Mouse (Mus musculus) intestine, embryonic 16.5 days (tissue): ENCODE results near the gene Tnfrsf19. TPM values are rescaled to one million over a fixed set of nuclear protein-coding genes. Genes with fewer than 3 reads are reported as not detected.

Source experiments
- ATAC-seq: fragments of 200-750 bp; cut with Nextera tagmentation; 2 replicates; pipeline ENCODE4 v1.8.0; 2017; ENCODE audit warnings: moderate TSS enrichment, moderate library complexity
- H3K27ac ChIP-seq: fragments of 300-500 bp; sonication (generic); 2 replicates; pipeline ENCODE4 v1.5.1; 2014; ENCODE audit warnings: mild to moderate bottlenecking, low read length
- H3K27me3 ChIP-seq: fragments of 300-500 bp; sonication (generic); replicated peaks from 2 replicates; pipeline ENCODE4 v1.6.1; 2014; ENCODE audit warnings: low read length, control low read depth, mixed read lengths; ENCODE audit not compliant: control insufficient read depth, insufficient read depth
- H3K36me3 ChIP-seq: fragments of 300-500 bp; sonication (generic); 2 replicates; pipeline ENCODE4 v1.6.1; 2014; ENCODE audit warnings: low read length, control low read depth; ENCODE audit not compliant: control insufficient read depth, insufficient read depth
- H3K4me1 ChIP-seq: fragments of 300-500 bp; sonication (generic); 2 replicates; pipeline ENCODE4 v1.6.1; 2014; ENCODE audit warnings: low read length, control low read depth, mixed read lengths; ENCODE audit not compliant: control insufficient read depth, insufficient read depth
- H3K4me2 ChIP-seq: fragments of 300-500 bp; sonication (generic); 2 replicates; pipeline ENCODE4 v1.6.1; 2014; ENCODE audit warnings: low read depth, low read length, control low read depth
- H3K4me3 ChIP-seq: fragments of 300-500 bp; sonication (generic); 2 replicates; pipeline ENCODE4 v1.5.1; 2014; ENCODE audit warnings: mild to moderate bottlenecking, low read length
- H3K9ac ChIP-seq: fragments of 300-500 bp; sonication (generic); 2 replicates; pipeline ENCODE4 v1.6.1; 2014; ENCODE audit warnings: low read depth, low read length
- H3K9me3 ChIP-seq: fragments of 300-500 bp; sonication (generic); 2 replicates; pipeline ENCODE4 v1.6.1; 2016; ENCODE audit warnings: low read length, control low read depth; ENCODE audit not compliant: control insufficient read depth
- WGBS: fragments of 180-500 bp; shearing (Covaris S2); extraction: QIAGEN DNeasy Blood & Tissue Kit; methylation state at CpG from one replicate; pipeline ENCODE4 v1.1.7; 2014; 5-methylcytosine and 5-hydroxymethylcytosine counted together
- polyA plus RNA-seq: library from polyadenylated mRNA; unstranded; fragments of >200 nt; fragmentation: Nextera tagmentation; extraction: Ambion mirVana; gene quantifications from 2 replicates; pipeline ENCODE4 v1.2.1, GENCODE M21; 2015

Gene Tnfrsf19
- polyA plus RNA-seq, 1 experiment from 2014 or later = 11.5 TPM

GRCm38 (mm10) chr14:61005127-61005837 lies 41.0 kb downstream of the Tnfrsf19 start:
- ATAC-seq = no peak
- no peaks in the 10 kb centered on the region for H3K9me3 ChIP-seq
- no peak overlapping the region for H3K4me3 ChIP-seq
- no peak overlapping the region for H3K27ac ChIP-seq
- H3K27me3 ChIP-seq = no peaks in the 10 kb centered on the region
- no peaks in the 10 kb centered on the region for H3K36me3 ChIP-seq
- WGBS = 63% methylated on average over 17 of the region's 17 CpGs
- no peak overlapping the region for H3K9ac ChIP-seq
- no peak overlapping the region for H3K4me2 ChIP-seq
- no peaks in the 10 kb centered on the region for H3K4me1 ChIP-seq

DNA sequence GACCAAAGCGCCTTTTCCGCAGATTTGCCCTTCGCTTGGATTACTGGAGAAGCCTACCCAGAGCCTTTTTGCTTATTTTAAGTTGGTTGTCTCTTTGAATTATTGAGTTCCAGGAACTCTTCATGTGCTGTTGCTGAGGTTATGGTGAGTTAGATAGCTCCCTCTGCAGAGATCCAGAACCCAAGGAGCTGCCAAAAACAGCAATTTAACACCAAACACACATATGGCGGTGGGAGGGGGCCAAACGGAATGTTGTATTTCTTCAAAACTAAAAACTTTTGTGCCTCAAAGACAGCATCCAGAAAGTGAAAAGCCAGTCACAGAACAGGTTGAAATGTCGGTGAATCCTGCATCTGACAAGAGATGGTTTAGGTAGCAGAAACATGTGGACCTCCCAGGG lies 42.6 kb downstream of the Tnfrsf19 start:
- no peaks in the 10 kb centered on the region for H3K36me3 ChIP-seq
- no peaks in the 10 kb centered on the region for H3K27me3 ChIP-seq
- H3K4me3 ChIP-seq = no peak overlapping the region
- H3K27ac ChIP-seq = no peak overlapping the region
- 85% methylated on average over 6 of the region's 6 CpGs for WGBS
- no peak overlapping the region for H3K4me2 ChIP-seq
- no peak for ATAC-seq
- no peak overlapping the region for H3K9ac ChIP-seq
- no peaks in the 10 kb centered on the region for H3K4me1 ChIP-seq
- no peaks in the 10 kb centered on the region for H3K9me3 ChIP-seq

- Histone ChIP-seq H3K4me3 (no peak overlapping the region), H3K27ac (peak overlapping the region; percentile 51), H3K4me1 (no peaks in the 10 kb centered on the region), H3K27me3 (no peaks in the 10 kb centered on the region), H3K36me3 (no peaks in the 10 kb centered on the region), H3K9me3 (no peaks in the 10 kb centered on the region), H3K4me2 (no peak overlapping the region), H3K9ac (no peak overlapping the region)
- 85% methylated on average over 5 of the region's 5 CpGs for WGBS
- peak; percentile 75 for ATAC-seq
Observed at GRCm38 (mm10) chr14:61000072-61000471, 46.2 kb downstream of the Tnfrsf19 start.

DNA sequence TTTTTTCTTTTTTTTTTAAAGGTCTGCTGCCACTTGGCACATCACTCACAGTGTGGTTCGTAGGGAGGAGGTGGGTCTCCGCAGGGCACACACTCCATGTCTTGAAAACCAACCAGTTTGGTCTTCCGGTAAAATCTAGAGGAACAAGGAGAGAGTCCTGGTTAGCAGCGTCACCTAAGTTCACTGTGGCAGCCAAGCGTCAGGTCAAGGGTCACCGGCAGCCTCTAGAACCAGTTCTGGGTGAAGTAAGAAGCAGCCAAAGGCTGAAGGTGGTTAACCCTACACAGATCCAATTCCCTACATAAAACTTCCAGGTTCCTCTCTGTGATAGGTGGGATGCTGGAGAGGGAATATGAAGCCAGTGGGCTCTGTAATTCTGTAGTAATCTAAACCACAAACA lies 49.7 kb downstream of the Tnfrsf19 start:
- WGBS = 83% methylated on average over 6 of the region's 6 CpGs
- Histone ChIP-seq H3K27me3 (no peaks in the 10 kb centered on the region), H3K4me3 (no peak overlapping the region), H3K36me3 (no peaks in the 10 kb centered on the region), H3K4me2 (no peak overlapping the region), H3K9me3 (no peaks in the 10 kb centered on the region), H3K4me1 (peaks cover 4% of the 10 kb centered on the region; the same call in 1 of the 2 replicates), H3K9ac (no peak overlapping the region), H3K27ac (no peak overlapping the region)
- ATAC-seq = no peak

DNA sequence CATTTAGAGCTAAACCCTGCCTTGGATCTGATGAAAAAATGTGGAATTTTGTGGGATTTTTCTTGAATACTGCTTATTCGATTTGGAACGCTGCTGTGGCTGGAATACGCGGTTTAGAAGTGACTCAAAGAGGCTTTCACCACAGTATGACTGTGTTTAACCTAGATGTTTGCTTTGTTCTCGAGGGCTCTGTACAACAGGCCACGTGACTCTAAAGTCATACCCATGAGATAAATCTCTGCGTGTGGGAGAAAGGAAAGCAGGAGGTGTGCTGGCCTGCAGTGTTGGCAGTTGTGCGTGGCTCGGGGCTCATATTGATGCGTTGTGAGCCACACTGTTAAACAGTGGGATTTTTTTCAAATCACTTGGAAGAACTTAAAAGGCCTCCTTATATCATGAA lies 52.8 kb downstream of the Tnfrsf19 start:
- Histone ChIP-seq H3K9me3 (no peaks in the 10 kb centered on the region), H3K27ac (no peak overlapping the region), H3K4me3 (no peak overlapping the region), H3K9ac (no peak overlapping the region), H3K4me1 (peaks cover 4% of the 10 kb centered on the region; the same call in 1 of the 2 replicates), H3K36me3 (no peaks in the 10 kb centered on the region), H3K27me3 (no peaks in the 10 kb centered on the region), H3K4me2 (no peak overlapping the region)
- 40% methylated on average over 10 of the region's 10 CpGs for WGBS
- ATAC-seq = peak; percentile 78

DNA sequence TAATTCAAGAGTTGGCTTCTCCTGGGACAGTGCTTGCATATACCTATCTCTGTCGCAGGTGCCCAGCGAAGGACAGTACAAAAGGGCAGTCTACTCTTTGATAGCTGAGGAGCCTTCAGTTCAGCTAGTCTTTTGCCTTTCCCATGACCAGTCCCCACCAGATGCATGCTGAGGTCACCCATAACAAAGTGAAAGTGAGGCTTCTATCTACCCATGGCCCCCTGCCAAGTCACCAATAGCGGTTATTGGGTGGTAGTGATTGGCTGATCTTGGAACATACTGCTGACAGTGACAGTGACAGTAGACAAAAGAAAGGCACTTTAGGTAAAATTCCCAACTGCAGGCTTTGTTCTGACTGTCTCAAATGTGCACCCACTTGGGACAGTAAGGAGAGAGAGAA lies 53.2 kb downstream of the Tnfrsf19 start:
- peak; percentile 45 for ATAC-seq
- peaks cover 4% of the 10 kb centered on the region; the same call in 1 of the 2 replicates for H3K4me1 ChIP-seq
- H3K9ac ChIP-seq = no peak overlapping the region
- no peak overlapping the region for H3K27ac ChIP-seq
- no peaks in the 10 kb centered on the region for H3K27me3 ChIP-seq
- no peak overlapping the region for H3K4me3 ChIP-seq
- no peak overlapping the region for H3K4me2 ChIP-seq
- 84% methylated on average over 3 of the region's 3 CpGs for WGBS
- H3K36me3 ChIP-seq = no peaks in the 10 kb centered on the region
- H3K9me3 ChIP-seq = no peaks in the 10 kb centered on the region

DNA sequence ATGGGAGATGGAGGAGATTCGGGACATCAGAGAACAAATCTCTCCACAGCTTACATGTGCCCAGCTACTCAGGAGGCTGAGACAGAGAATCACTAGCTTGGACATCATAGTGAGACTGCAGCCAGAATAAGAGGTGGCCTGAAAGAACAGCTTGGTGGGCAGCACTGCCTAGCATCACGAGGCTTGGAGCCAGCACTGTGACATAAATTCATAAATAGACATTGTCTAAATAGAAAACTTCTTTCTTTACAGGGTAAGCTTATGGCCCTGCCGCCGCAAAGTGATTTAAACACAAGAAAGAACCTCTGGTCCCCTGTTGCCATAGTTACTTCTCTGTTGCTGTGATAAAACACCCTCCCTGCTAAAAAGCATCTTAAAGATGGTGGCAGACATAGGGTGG lies 54.1 kb downstream of the Tnfrsf19 start:
- H3K4me1 ChIP-seq = peaks cover 4% of the 10 kb centered on the region; the same call in 1 of the 2 replicates
- no peaks in the 10 kb centered on the region for H3K27me3 ChIP-seq
- H3K27ac ChIP-seq = no peak overlapping the region
- H3K36me3 ChIP-seq = no peaks in the 10 kb centered on the region
- ATAC-seq = no peak
- H3K9ac ChIP-seq = no peak overlapping the region
- H3K4me2 ChIP-seq = no peak overlapping the region
- 74% methylated on average over 4 of the region's 4 CpGs for WGBS
- H3K9me3 ChIP-seq = no peaks in the 10 kb centered on the region
- H3K4me3 ChIP-seq = no peak overlapping the region

DNA sequence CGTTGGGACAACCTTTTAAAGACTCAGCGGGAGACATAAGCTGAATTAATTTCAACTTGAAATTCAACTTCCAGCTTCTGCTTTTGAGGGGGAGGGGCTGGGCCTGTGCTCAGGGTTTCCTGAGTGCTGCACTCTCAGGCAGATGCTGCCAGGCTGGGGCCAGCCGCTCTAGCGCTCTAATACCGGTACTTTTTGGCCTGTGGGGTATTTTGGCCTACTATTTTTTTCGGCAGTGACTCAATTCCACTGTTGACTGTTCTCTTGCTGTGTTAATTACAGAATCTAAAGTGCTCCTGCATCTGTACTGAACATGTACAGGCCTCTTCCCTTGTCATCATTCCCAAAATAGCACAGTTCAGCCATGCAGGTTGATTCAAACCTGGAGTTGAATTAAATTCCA lies 58.1 kb downstream of the Tnfrsf19 start:
- 39% methylated on average over 6 of the region's 6 CpGs for WGBS
- Histone ChIP-seq H3K27me3 (no peaks in the 10 kb centered on the region), H3K27ac (no peak overlapping the region), H3K9me3 (no peaks in the 10 kb centered on the region), H3K4me1 (peaks cover 19% of the 10 kb centered on the region), H3K9ac (no peak overlapping the region), H3K36me3 (no peaks in the 10 kb centered on the region), H3K4me2 (no peak overlapping the region), H3K4me3 (no peak overlapping the region)
- ATAC-seq = no peak

DNA sequence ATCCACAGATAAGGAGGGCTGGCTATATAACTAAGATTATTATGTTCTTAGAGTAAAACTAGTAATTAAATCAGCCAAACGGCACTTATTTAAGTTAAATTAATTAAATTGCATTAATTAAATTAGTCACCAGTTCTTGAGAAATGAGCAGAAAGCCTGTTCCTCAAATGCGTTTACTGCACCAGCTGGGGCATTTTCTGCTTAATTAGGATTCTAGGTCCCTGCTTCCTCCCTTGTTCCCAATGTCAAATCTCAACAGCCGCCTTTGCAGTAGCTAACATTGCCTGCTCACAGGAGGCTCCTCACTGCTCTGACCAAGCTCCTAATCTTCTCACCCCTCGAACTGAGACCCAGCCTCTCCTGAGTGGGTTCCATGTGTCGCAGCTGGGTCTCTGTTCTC lies 59.4 kb downstream of the Tnfrsf19 start:
- no peak overlapping the region for H3K9ac ChIP-seq
- H3K4me2 ChIP-seq = no peak overlapping the region
- H3K27me3 ChIP-seq = no peaks in the 10 kb centered on the region
- H3K9me3 ChIP-seq = no peaks in the 10 kb centered on the region
- no peaks in the 10 kb centered on the region for H3K36me3 ChIP-seq
- no peak overlapping the region for H3K4me3 ChIP-seq
- no peak for ATAC-seq
- WGBS = 73% methylated on average over 5 of the region's 5 CpGs
- no peak overlapping the region for H3K27ac ChIP-seq
- peaks cover 17% of the 10 kb centered on the region for H3K4me1 ChIP-seq

- no peaks in the 10 kb centered on the region for H3K9me3 ChIP-seq
- no peak overlapping the region for H3K4me3 ChIP-seq
- no peaks in the 10 kb centered on the region for H3K36me3 ChIP-seq
- no peak for ATAC-seq
- no peak overlapping the region; the same call in 1 of the 2 replicates for H3K27ac ChIP-seq
- peaks cover 17% of the 10 kb centered on the region for H3K4me1 ChIP-seq
- H3K27me3 ChIP-seq = no peaks in the 10 kb centered on the region
- H3K9ac ChIP-seq = no peak overlapping the region
- 27% methylated on average over 4 of the region's 4 CpGs for WGBS
- H3K4me2 ChIP-seq = no peak overlapping the region
Observed at GRCm38 (mm10) chr14:60985077-60985476, 61.2 kb downstream of the Tnfrsf19 start.
